ENCODE assay signal across 16 mouse cellular contexts in genomic region chr9:106167241-106167640, GRCm38 (mm10). TPM values are rescaled to one million over a fixed set of nuclear protein-coding genes. Genes with fewer than 3 reads are reported as not detected.
"Had no signal": no experiment of that assay in that cellular context is flagged by ENCODE, and none has a peak within 500 bp of the region (broad histone marks: within the 10 kb centered on the region; RNA-seq: fewer than 3 reads in every experiment).

No protein-coding gene starts in this region.

- H3K4me2 ChIP-seq: lung, embryonic 15.5 days; midbrain, embryonic 11.5 days; midbrain, embryonic 13.5 days; midbrain, embryonic 15.5 days; neural tube, embryonic 12.5 days; stomach, embryonic 15.5 days had no signal

- DNase-seq: liver, postnatal 0 days; lung, adult 2 months; lung, postnatal 14 days; right cerebral cortex, postnatal 14 days; thymus, adult 2 months; thymus, postnatal 25 days; thymus, postnatal 4 days had no signal

- ATAC-seq: liver, postnatal 0 days; midbrain, embryonic 13.5 days; midbrain, embryonic 15.5 days had no signal

- H3K27me3 ChIP-seq: megakaryocyte, embryonic 14.5 days; midbrain, embryonic 15.5 days; neural tube, embryonic 12.5 days; stomach, embryonic 15.5 days had no signal

- H3K9ac ChIP-seq: liver, postnatal 0 days; lung, embryonic 15.5 days; midbrain, embryonic 13.5 days; midbrain, embryonic 15.5 days; neural tube, embryonic 12.5 days; stomach, embryonic 15.5 days had no signal

- H3K36me3 ChIP-seq: lung, embryonic 15.5 days; midbrain, embryonic 13.5 days; midbrain, embryonic 15.5 days; neural tube, embryonic 12.5 days; stomach, embryonic 15.5 days had no signal

- H3K4me3 ChIP-seq: lung, embryonic 15.5 days; megakaryocyte, embryonic 14.5 days; midbrain, embryonic 13.5 days; midbrain, embryonic 15.5 days; neural tube, embryonic 12.5 days; stomach, embryonic 15.5 days had no signal

- H3K9me3 ChIP-seq: lung, embryonic 15.5 days; megakaryocyte, embryonic 14.5 days; midbrain, embryonic 13.5 days; midbrain, embryonic 15.5 days; neural tube, embryonic 12.5 days; stomach, embryonic 15.5 days had no signal

- H3K27ac ChIP-seq: lung, embryonic 15.5 days; macrophage; midbrain, embryonic 13.5 days; midbrain, embryonic 15.5 days; neural tube, embryonic 12.5 days; stomach, embryonic 15.5 days; stomach, postnatal 0 days had no signal

RNA-seq across cellular contexts. Expression of gene Tlr9, which starts 55.2 kb away (rescaled TPM):
- polyA plus RNA-seq: lung, embryonic 15.5 days; midbrain, embryonic 11.5 days; midbrain, embryonic 13.5 days; neural tube, embryonic 12.5 days had no signal
